Mouse (Mus musculus) forebrain, postnatal 0 days (tissue): ENCODE results near the gene Fam89b. TPM values are rescaled to one million over a fixed set of nuclear protein-coding genes. Genes with fewer than 3 reads are reported as not detected.
A peak's percentile ranks its signal among the peaks of the same experiment; 100 is the strongest.

Experiments
- ATAC-seq: fragments of 200-750 bp; cut with Nextera tagmentation; 2 replicates; pipeline ENCODE4 v1.8.0; 2017; ENCODE audit warnings: mild to moderate bottlenecking, moderate library complexity
- DNase-seq: peaks from one replicate; pipeline ENCODE4 v3.0.0-alpha.2; 2015
- H3K27ac ChIP-seq: fragments of 300-500 bp; sonication (generic); 2 replicates; pipeline ENCODE4 v1.5.1; 2014; ENCODE audit warnings: low read depth, mild to moderate bottlenecking, antibody characterized with exemption, low read length, moderate library complexity, mixed read lengths
- H3K27me3 ChIP-seq: fragments of 300-500 bp; sonication (generic); 2 replicates; pipeline ENCODE4 v1.6.1; 2014; ENCODE audit warnings: mild to moderate bottlenecking, low read length, mixed read lengths; ENCODE audit not compliant: insufficient read depth
- H3K36me3 ChIP-seq: fragments of 300-500 bp; sonication (generic); 2 replicates; pipeline ENCODE4 v1.6.1; 2014; ENCODE audit warnings: mild to moderate bottlenecking, moderate library complexity; ENCODE audit not compliant: insufficient read depth
- H3K4me1 ChIP-seq: fragments of 300-500 bp; sonication (generic); 2 replicates; pipeline ENCODE4 v1.6.1; 2014; ENCODE audit warnings: antibody characterized with exemption; ENCODE audit not compliant: insufficient read depth
- H3K4me2 ChIP-seq: fragments of 300-500 bp; sonication (generic); 2 replicates; pipeline ENCODE4 v1.6.1; 2014; ENCODE audit warnings: low read depth, mild to moderate bottlenecking, moderate library complexity
- H3K4me3 ChIP-seq: fragments of 300-500 bp; sonication (generic); 2 replicates; pipeline ENCODE4 v1.5.1; 2014; ENCODE audit warnings: low read depth, low read length, mixed read lengths
- H3K9ac ChIP-seq: fragments of 300-500 bp; sonication (generic); 2 replicates; pipeline ENCODE4 v1.6.1; 2014; ENCODE audit warnings: mild to moderate bottlenecking
- H3K9me3 ChIP-seq: fragments of 300-500 bp; sonication (generic); 2 replicates; pipeline ENCODE4 v1.6.1; 2016; ENCODE audit warnings: low read length
- CTCF ChIP-seq: sonication (generic); IDR thresholded peaks from 2 replicates; pipeline ENCODE4 v1.5.1; 2016; ENCODE audit warnings: antibody characterized with exemption, control low read depth, low read depth
- WGBS: fragments of 180-500 bp; shearing (Covaris S2); extraction: QIAGEN DNeasy Blood & Tissue Kit; methylation state at CpG from one replicate; pipeline ENCODE4 v1.1.7; 2014; 5-methylcytosine and 5-hydroxymethylcytosine counted together
- polyA plus RNA-seq: library from polyadenylated mRNA; unstranded; fragments of >200 nt; fragmentation: Nextera tagmentation; extraction: Ambion mirVana; gene quantifications from 2 replicates; pipeline ENCODE4 v1.2.1, GENCODE M21; 2015
- total RNA-seq: library from RNA; depleted of rRNA; stranded (reverse); fragments of >200 nt; gene quantifications from 2 replicates; pipeline ENCODE4 v1.2.3, GENCODE M21; 2014; rRNA removed

Fam89b gene
- total RNA-seq (169 and 172 TPM in 2 replicates), polyA plus RNA-seq (165 and 200 TPM in 2 replicates)

DNA sequence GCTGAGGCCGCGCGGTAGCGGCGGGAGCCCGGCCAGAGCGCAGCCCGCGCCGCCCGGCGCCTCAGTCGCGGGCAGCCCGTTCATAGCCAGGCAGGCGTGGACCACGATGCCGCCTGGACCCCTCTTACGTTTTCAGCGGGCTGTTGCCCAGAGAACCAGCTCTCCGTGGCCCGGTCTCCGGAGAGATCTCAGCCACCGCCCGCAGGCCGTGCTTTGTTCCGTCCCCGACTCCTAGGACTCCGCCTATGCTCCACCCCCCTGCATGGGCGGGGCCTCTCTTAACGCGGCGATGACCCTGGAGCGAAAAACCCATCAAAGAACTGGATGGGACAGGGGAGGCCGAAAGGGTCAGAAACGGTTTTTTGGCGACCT is at the start of gene Fam89b:
TSS of gene Fam89b (minus strand) at position 210 of the 372 bp plus-strand sequence.
- peak within 1 kb of the TSS; percentile 97 for H3K4me3 ChIP-seq
- peaks cover 34% of the 10 kb centered on the region for H3K4me1 ChIP-seq
- peaks cover 9% of the 10 kb centered on the region for H3K36me3 ChIP-seq
- no peaks in the 10 kb centered on the region for H3K9me3 ChIP-seq
- ATAC-seq (peak; percentile 88), DNase-seq (peak; percentile 88)
- no peaks in the 10 kb centered on the region for H3K27me3 ChIP-seq
- H3K9ac ChIP-seq: peak within 1 kb of the TSS; percentile 99
- WGBS: under 1% methylated on average over 37 of the region's 37 CpGs
- peak within 1 kb of the TSS; percentile 96 for H3K27ac ChIP-seq
- H3K4me2 ChIP-seq: peak within 1 kb of the TSS; percentile 99
- no peak for TF ChIP-seq CTCF

DNA sequence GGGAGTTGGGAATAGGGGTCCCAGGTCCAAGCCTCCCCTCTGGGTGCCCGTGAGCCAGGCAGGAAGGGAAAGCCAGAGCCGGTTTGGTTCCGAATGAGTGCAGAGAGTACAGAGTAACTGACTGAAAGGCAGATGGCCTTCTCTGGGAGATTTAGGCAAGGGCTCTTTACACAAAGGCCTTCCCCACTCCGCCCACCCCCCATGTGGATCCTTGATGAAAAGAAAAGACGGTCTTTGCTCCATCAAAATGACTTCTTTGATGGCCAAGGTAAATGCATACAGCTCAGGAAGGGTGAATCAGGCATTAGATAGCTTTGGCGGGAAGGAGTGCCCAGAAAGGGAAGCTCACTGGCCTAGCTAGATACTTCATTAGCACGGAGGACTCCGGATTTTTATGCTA is 48.9 kb upstream of the Fam89b start:
- no peak for TF ChIP-seq CTCF
- DNase-seq: no peak
- Histone ChIP-seq H3K27me3 (no peaks in the 10 kb centered on the region), H3K9ac (no peak overlapping the region), H3K27ac (no peak overlapping the region), H3K4me3 (no peak overlapping the region), H3K4me2 (no peak overlapping the region), H3K4me1 (no peaks in the 10 kb centered on the region), H3K9me3 (no peaks in the 10 kb centered on the region), H3K36me3 (no peaks in the 10 kb centered on the region)
- 51% methylated on average over 8 of the region's 8 CpGs for WGBS
- ATAC-seq: no peak

DNA sequence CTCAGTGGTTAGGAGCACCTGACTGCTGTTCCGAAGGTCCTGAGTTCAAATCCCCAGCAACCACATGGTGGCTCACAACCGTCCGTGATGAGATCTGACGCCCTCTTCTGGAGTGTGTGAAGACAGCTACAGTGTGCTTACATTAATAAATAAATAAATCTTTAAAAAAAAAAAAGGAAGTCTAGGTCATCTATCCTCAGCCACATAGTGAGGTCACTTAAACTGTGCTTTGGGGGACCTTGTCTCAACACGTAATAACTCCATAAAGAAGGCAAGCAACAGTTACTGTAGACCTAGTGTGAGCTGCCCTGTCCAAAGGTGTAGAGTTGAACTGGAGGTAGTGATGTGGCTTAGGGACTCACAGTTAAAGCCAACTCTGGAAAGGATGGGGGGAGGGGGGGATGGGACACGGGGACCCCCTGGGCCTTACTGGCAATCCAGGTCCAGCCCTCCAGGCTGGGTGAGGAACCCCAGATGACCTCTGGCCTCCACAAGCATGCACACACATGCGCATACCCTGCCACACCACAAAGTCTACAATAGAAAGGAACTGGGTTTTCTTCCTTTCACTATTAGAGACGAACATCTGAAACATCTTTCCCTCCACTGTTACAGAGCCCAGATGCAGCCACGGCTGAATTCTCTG is 48.1 kb upstream of the Fam89b start:
- ATAC-seq (no peak), DNase-seq (no peak)
- TF ChIP-seq CTCF: no peak
- Histone ChIP-seq H3K27ac (no peak overlapping the region), H3K4me1 (no peaks in the 10 kb centered on the region), H3K4me3 (no peak overlapping the region), H3K27me3 (no peaks in the 10 kb centered on the region), H3K36me3 (no peaks in the 10 kb centered on the region), H3K4me2 (no peak overlapping the region), H3K9ac (no peak overlapping the region), H3K9me3 (no peaks in the 10 kb centered on the region)
- WGBS: 82% methylated on average over 9 of the region's 9 CpGs

DNA sequence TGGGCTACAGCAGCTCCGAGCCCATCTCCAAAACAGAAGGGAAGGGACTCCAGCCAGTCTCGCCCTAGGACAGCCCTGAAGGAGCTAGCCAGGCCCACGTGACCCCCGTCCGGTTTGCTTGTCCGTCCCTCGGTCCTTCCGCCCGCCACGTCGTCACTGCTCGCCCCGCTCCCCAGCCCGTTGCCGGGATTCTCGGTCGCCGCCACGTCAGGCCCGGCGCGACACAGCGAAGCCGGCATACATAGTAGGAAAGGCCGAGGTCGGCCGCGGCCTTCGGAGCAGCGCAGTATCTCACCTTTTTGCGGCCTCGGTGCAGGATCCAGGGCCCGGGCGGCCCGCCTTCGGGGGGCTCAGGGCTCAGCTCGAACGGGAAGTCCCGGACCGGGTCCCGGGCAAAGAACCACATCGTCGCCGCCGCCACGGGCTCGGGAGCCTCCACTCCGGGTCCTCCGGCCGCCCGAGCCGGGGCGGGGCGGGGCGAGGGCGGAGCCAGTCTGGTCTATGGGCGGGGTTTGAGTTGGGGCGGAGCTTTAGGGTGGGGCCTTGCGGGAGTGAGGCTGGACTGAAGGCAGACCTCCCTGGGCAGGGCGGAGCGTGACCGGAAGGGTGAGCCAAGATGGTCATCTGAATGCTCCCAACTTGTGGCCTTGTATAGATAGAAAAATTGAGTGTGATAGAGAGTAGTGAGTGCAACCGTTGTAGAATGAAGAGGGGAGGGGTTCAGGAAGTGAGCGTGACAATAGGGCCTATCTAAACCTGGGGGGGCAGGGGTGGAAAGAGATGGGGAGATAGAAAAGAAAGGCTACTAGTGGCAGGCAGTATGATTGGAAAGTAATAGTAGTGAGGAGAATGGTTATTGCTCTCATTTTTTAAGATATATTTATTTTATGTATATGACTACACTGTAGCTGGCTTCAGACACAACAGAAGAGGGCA is 41.7 kb upstream of the Fam89b start, which contains the start of gene Scyl1:
TSS of gene Scyl1 (minus strand) at position 495 of the 936 bp plus-strand sequence.
- H3K4me1 ChIP-seq: peaks cover 9% of the 10 kb centered on the region
- DNase-seq (peak; percentile 92), ATAC-seq (peak; percentile 97)
- peak within 1 kb of the TSS; percentile 65 for H3K4me2 ChIP-seq
- H3K4me3 ChIP-seq: peak within 1 kb of the TSS; percentile 66
- no peaks in the 10 kb centered on the region for H3K9me3 ChIP-seq
- TF ChIP-seq CTCF: no peak
- peak within 1 kb of the TSS; percentile 79 for H3K27ac ChIP-seq
- 1% methylated on average over 64 of the region's 64 CpGs for WGBS
- peak within 1 kb of the TSS; percentile 84 for H3K9ac ChIP-seq
- peaks cover 21% of the 10 kb centered on the region for H3K36me3 ChIP-seq
- no peaks in the 10 kb centered on the region for H3K27me3 ChIP-seq

DNA sequence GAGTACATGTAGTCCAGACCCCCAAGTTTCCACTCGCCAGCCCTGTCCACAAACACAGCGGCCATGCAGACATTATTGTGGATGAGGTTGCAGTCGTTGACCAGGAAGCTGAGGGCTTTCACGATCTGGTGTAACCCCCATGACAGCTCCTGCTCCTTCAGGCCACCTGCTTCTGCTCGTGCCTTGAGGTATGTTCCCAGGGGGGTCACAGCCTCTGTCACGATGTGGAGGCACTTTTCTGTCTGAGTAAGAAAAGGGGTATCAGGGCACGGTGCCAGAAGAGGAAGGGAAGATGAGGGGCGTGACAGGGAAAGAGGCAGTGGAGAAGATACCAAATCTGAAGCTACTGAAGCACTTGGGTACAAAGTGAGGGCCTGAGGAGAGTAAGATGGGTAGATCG is 40.9 kb upstream of the Fam89b start:
- H3K36me3 ChIP-seq: peaks cover 30% of the 10 kb centered on the region
- no peaks in the 10 kb centered on the region for H3K9me3 ChIP-seq
- TF ChIP-seq CTCF: no peak
- no peaks in the 10 kb centered on the region for H3K27me3 ChIP-seq
- peak overlapping the region; percentile 66 for H3K4me3 ChIP-seq
- H3K9ac ChIP-seq: peak overlapping the region; percentile 84
- DNase-seq (no peak), ATAC-seq (no peak)
- 43% methylated on average over 9 of the region's 9 CpGs for WGBS
- H3K4me1 ChIP-seq: peaks cover 9% of the 10 kb centered on the region
- H3K4me2 ChIP-seq: peak overlapping the region; percentile 65
- peak overlapping the region; percentile 79 for H3K27ac ChIP-seq

DNA sequence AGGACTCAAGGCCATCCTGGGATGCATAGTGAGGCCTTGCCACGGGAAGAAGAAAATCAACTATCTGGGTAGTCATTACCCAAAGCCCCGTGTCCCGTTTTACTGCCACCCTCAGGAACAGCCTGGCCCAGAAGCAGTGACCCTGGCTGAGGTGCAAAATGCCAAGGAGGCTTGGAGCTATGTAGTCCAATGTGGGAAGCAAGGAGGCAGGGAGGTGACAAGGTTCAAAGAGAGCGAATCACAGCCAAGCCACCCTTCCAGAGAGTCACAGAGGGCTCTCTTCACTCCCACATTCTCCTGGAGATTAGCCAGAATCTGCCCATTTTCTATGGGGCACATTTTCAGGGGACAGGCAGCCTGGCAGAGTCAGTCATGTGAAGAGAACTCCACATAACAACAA is 37.8 kb upstream of the Fam89b start:
- H3K9ac ChIP-seq: no peak overlapping the region
- no peak overlapping the region for H3K27ac ChIP-seq
- no peaks in the 10 kb centered on the region for H3K9me3 ChIP-seq
- H3K36me3 ChIP-seq: peaks cover 56% of the 10 kb centered on the region
- no peak overlapping the region for H3K4me3 ChIP-seq
- no peak for DNase-seq
- TF ChIP-seq CTCF: no peak
- peaks cover 9% of the 10 kb centered on the region for H3K4me1 ChIP-seq
- 91% methylated on average over 4 of the region's 4 CpGs for WGBS
- no peak overlapping the region for H3K4me2 ChIP-seq
- H3K27me3 ChIP-seq: no peaks in the 10 kb centered on the region
- ATAC-seq: no peak

DNA sequence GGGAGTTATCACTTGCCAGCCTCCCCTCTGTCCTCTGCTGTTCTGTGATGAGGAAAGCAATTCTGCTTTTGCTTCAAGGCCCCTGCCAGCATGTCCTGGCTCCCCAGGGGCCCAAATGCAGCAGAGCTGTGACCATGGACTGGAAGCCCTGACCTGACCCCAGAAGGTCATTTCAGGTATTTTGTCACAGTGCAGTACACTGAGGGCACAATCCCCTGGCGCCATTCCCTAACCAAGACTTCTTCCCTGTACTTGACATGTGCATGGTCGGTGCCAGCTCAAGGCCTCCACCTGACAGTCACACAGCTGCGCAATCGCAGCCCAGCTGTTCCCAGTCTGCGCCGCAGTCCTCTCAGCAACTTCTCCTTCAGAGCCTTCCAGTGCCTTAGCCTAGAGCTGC is 33.7 kb upstream of the Fam89b start:
- DNase-seq: no peak
- WGBS: 95% methylated on average over 6 of the region's 6 CpGs

More for the DNA sequence above, 33.7 kb upstream of the Fam89b start:
- no peak for ATAC-seq
- no peak overlapping the region for H3K4me2 ChIP-seq
- H3K27ac ChIP-seq: no peak overlapping the region
- no peak overlapping the region for H3K9ac ChIP-seq
- no peak for TF ChIP-seq CTCF
- no peak overlapping the region for H3K4me3 ChIP-seq
- no peaks in the 10 kb centered on the region for H3K4me1 ChIP-seq
- no peaks in the 10 kb centered on the region for H3K27me3 ChIP-seq
- H3K36me3 ChIP-seq: peaks cover 88% of the 10 kb centered on the region
- H3K9me3 ChIP-seq: no peaks in the 10 kb centered on the region
